Mouse (Mus musculus): ENCODE results near the gene Ctnnal1.

Ctnnal1 gene

DNA sequence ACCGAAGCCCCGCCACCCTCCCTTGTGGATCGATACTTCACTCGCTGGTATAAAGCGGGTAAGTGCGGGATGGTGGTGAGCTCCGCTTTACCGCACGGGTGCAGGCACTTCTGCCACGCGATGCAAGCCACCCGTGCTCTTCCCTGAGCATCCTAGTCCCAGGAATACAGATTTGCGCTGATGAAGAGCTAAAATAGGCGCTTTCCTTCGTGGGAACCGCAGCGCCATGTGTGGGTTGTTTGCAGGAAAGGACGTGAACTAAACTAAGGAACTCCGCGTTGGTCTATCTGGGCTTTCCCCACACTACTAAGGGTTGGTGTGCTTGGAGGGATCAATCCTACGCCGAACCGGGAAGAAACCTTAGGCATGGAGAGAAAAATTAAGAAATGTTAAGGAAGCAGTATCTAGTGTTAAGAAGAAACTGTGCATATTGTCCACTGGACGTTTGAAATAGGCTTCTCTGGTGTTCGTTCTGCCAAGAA, 62.3 kb downstream of the Ctnnal1 start:
- no peak for DNase-seq (ENCODE audit: low spot score in 2 of 2)

DNA sequence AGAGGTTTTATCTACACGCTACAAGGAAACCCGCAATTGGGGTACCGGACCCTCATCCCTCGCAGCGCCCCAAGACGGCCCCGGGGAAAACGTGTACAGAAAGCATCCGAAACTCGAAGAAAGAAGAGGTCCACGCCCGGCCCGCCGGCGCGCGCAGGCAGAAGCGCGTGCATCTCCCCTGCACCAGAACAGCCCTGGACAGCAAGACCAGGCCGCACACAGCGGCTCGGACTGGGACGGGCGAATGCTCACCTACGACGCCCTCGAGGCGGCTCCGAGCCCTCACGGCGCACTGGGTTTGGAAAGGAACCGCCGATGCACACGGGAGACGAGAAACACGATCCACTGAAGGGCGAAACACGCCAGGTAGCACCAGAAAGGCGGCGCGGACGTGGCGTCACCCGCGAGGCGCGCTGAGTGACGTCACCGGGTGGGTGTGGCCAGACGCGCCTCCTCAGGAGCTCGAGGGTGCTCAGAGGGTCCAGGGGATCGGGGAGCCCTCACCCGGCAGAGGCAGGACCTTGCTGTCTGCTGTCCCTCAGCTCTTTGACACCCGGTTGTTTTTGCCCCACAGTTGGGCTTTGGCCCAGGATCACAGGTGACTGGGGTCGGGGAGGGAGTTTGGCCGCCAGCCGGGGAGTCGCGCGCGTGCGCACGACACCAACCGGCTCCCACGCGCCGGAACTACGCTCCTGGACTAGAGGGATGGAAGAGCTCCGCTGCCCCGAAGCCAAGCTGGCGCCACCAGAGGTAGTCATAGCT, 62.9 kb downstream of the Ctnnal1 start, which contains the start of the genes Elp1 and Fam206a:
Gene Elp1 (minus strand): TSS at position 425 of the 762 bp plus-strand sequence.
Gene Fam206a (plus strand): TSS at position 439 of the 762 bp plus-strand sequence.
- DNase-seq (ENCODE audit: low spot score in 2 of 2) = peak; percentile 96 to 97

DNA sequence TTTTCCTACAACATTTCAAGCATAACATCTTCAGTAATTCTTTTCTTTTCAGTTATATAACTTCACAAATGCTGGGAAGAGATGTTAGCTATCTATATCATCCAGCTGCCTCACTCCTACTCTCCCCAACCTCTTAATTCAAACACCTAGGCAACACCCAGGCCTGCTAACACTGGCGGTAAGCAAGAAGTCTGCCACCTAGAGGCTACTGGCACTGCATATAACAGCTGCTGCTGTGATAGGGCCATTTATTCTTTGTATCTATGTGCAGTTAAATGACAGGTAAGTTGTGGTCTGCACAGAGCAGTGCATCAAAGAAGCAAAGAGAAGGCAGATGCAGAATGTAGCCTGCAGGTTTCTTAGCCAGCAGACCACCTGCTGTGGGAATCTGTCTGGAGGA, 73.6 kb downstream of the Ctnnal1 start:
- DNase-seq (ENCODE audit: low spot score in 2 of 2) = no peak

DNA sequence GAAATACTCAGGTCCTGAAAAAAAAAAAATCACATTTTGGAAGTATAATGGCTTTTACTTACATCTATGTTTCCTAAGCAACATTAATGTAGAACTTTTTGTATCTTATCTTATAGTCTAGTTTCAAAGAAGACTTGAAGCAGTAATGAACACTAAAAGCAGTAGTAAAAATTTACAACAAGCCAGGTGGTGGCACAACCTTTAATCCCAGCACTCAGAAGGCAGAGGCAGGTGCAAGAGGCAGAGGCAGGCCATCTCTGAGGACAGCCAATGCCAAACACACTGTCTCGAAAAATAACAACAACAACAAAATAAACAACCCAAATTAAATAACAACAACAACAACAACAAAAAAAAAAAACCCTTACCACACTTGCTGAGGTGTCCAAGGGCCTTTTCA, 93.9 kb downstream of the Ctnnal1 start:
- DNase-seq (ENCODE audit: low spot score in 2 of 2) = no peak

DNA sequence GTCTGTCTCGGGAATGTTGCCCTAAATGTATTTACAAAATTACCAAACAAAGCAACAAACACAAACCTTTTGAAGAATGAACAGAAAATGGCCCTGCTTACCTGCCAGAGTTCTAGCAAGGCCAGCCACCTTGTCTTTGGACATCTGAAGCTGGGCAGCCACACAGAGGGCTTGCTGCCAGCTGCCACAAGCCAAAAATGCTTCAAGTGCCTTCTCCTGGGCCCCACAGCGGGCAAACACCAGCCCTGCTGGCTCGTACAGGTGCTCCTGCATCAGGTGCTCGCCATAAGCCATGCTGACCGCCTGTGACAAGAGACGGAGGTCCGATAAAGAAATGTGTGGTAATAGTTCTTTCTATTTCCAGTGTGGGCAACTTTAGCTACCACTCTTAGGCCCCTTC, 96.1 kb downstream of the Ctnnal1 start:
- DNase-seq (ENCODE audit: low spot score in 2 of 2) = no peak

DNA sequence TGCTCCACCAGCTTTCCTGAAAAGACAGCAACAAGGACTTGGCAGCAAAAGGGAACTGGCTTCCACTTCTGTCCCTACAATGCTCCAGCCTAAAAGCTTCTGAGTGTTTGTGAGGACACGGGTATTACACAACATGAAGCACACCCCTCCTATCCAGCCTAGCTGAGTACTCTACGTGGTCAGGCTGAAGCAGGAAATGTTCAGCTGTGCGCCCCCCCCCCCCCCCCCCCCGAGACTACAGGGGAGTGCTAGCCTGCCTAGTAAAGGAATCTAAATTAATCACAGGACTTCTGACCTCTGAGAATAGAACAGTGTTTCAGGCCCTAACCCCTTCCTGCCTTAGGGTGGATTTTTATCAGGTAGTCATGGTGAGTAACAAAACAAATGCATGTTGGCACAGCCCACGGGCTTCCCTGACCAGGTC, 97.1 kb downstream of the Ctnnal1 start:
- DNase-seq (ENCODE audit: low spot score in 2 of 2) = no peak

All from right cerebral cortex, postnatal 10 days (tissue).